Mouse (Mus musculus): ENCODE measurements around the gene Zbtb7b.

Zbtb7b gene

DNA sequence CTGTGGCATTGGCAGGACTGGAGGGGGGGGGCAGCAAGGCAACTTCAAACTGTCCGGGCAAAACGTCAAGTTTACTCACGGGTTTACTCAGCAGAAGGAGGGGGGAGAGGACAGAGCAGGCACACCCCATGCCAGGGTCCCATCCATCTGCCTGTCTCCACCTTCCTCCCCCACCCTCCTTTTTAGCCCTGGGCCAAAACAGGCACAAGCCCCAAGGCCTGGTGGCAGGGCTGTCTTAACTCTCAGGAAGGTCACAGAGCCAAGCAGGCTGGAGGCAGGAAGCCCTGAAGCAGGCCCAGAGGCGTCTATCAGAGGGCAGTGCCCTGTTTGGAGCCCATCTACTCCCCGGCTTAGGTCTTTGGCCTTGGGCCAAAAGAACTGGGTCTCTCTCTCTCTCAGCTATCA, 4.5 kb downstream of the Zbtb7b start:
- no peak for DNase-seq (ENCODE audit: low read depth, low spot score)

DNA sequence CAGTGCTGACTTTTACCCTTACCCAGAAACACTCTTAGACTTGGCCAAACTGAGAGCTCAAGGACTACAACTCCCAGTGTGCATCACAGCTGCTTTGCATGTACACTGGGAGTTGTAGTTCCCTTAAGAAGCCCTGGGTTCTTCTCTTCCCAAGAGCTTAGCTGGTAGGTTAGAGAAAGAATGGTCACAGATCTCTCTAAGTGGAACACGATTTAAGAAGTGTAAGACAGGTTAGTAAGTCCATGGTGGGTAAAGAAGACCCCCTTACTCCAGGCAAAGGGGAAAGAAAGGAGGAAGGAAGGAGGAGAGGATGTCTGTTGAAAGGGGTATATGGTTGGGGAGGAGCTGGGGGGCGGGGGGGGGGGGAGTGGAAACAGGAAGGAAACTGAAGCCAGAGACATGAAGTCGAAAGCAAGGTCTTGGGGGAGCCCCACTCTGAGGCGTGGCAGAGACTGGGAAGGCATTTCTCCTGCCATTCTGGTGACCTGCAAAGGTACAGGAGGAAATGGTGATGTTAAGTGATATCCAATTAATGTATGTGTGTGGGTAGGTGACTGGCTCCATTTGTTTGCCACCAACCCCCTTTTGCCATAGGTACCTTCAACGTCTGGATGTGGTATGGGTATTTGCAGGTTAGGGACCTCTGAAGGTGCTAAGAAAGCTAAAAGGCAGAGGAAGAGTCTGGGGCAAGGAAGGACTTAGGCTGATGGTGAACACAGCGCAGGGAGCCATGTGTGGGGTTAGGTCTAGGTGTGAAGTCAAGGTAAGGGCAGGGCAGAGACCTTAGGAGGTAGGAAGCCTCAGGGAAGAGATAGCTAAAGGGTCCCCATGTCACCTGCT, 5.5 kb downstream of the Zbtb7b start:
- DNase-seq (ENCODE audit: low read depth, low spot score): no peak

DNA sequence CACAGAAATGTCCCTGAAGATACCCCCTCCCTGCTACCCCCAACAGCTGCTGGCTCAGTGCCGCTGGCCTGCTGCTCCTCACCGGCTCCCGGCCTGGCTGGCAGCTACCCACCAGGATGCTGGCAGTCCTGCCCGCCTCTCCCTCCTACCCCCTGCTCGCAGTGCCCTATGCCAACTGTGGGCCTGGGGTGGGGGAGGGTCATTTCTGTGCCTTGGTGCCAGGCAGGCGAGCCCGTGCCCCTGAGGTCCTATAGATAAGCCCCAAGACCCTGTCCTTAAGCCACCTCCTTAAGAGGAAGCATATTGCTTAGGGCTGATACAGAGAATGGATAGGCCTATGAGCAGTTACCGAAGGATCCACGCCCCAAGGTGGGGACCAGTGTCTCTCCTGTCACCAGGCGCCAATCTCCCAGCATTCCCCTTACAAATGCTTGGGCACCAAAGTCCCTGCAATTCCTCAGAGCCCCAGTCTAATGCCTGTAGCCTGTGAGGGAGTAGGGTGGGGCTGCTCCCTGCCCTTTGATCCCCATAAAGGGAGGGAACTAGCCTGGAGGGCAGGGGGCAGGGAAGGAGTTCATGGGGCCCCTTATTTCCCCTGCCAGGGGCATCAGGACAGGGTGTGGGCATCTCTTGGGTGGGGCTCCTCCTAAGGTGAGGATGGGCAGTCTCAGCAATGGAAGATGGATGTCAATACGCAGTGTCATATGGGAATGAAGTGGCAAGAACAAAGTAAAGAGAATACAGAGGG, 6.3 kb downstream of the Zbtb7b start:
- no peak for DNase-seq (ENCODE audit: low read depth, low spot score)

DNA sequence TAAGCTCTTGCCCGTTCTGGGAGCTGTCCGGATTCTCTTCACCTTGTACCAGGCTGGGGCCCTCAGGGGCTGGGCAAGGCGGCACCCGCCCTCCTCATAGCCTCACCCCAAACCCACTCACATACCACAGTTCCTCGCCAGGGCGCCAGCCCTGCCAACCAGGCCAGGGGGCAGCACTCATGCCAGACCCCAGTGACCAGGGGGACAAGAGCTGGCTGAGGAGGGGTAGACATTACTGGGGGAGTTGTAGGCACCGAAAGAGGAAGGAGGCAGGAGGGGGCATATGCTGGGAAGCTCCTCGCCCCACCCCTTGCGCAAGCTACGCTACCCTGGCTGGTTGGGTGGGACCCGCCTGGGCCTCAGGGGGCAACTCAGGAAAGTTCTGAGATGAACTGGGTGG, 6.9 kb downstream of the Zbtb7b start:
- DNase-seq (ENCODE audit: low read depth, low spot score): no peak

DNA sequence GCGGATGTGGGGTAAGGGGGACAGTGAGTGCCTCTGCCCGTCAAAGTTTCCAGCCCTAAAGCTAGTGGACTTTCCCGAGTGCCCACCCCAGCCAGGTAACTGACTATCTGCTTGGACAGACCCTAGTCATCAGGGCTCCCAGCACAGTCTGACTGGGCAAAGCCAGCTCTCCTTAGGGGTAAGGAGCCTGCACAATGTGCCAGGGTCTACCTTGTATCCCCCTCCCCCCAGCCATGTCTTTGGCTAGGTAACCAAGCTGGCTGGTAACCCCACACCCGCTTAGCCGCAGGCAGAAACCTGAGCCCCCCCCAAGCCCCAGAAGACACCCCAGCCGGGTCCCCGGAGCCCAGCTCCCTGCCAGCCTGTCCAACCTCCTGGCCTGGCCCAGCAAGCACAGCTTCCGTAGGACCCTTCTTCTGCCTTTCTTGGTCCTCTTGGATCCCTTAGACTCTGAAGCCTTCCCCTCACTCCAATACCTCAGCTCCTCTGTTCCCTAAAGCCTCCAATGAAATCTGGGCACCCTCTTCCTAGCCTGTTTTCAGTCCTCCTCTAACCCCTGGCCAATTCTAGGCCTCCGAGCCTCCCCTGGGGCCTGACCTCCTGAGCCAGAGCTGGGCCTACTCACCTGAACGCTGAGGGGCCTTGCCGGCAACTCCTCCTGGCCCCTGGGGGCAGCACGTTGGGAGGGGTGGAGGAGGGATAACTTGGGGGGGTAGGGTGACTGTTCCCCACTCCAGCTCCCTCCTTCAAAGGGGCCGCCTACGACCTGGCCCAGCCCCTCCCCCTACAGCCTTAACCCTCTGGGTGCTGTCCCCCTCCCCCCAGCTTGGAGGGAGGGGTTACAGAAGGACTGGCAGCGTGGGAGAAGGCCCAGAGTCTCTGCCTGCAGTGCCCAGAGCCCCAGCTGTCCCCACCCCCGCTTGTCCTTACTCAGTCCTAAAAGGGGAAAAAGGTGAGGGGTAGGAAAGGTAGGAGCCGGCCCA, 7.8 kb downstream of the Zbtb7b start:
- DNase-seq (ENCODE audit: low read depth, low spot score): no peak

DNA sequence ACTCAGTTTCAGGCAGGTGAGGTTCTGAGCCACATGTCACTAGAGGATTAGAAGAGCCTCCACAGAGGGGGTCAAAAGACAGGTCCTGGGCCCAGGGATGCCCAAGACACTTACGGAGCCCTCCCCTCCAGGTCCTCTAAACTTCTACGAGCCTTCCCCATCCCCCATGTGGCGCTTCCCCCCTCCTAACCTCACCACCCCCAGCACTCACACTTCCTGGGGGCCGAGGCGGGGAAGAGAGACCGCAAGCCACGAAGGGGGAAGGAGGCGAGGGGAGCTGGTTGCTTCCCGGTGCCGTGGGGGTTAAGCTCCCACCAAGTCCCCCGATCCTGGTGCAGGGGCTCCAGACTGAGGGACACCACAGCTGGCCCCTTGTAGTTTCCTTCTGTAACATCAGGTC, 9.1 kb downstream of the Zbtb7b start:
- DNase-seq (ENCODE audit: low read depth, low spot score): no peak

DNA sequence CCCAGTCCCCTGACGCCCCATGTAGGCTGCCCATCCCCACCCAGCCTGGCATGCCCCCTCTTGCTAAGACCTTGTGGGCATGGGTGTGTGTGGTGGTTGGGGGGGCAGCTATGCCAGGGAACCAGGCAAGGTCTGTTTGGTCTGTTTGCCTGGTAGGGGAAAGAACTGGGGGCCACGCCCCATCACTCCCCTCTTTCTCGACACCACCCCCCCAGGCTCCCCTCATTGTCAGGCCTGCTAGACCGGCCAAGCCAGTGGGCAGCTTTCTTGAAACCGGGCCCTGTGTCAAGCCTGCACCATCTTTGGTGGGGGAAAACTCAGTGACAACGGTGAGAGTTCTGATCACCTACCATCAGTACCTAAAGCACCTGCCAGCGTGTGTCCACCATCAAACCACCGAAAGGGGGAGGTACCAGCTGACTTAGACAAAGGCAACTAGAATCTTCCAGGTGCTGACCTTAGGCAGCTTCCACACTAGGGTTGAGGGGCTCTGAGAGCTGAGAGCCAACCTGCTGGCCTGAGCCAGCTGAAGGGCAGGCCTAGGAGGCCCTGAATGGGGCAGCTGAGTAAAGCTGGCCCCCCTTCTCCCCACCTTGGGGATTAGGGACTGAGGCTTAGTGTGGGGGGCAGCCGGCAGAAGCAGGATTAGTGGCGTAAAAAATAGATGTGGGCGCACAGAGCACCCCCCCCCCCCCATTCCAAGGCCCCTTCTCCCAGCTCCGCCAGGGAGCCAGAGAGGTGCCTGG, 10.1 kb downstream of the Zbtb7b start:
- DNase-seq (ENCODE audit: low read depth, low spot score): no peak

DNA sequence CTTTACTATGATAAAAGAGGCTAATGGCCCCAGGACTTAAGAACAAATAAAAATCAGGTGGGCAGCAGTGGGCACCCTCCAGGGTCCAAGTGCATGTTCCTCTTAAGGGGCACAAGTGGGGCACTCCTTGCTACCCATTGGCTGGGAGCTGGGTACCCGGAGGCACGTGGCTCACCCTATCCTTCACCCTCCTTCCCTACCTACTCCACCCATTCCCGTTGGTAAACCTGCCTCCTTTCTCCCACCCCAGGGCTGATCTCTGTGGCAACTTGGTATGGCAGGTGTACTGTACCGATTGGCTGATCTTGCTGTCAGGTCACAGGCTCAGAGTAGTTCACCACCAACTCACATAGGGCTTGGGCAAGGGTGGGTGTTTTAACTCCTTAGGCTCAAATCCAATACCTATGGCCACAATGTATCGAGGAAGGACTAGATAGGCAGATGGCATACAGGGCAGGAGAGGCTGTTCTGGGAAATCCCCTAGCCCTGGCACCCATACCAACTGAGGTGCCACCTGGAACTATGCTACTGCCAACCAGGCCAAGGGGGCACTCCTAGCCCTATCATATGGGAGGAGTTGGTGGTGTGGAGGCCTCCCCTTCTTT, 10.8 kb downstream of the Zbtb7b start:
- no peak for DNase-seq (ENCODE audit: low read depth, low spot score)

DNA sequence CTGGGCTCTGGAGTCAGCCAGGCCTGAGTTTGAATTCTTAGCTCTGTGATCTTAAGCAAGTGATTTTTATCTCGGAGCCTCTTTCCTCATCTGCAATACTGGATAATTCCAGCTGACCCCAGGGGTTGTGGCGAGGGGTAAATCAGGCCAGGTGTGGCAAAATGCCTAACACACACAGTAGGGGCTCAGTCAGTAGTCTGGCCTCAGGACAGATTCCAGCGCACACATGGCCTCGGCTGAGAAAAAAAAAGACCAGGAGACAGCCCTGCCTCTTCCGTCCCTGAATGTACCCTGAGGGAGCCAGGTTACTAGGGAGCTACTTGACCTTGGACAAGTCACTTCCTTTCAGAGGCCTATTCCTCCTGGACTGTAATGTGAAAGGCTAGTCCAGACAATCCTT, 11.6 kb downstream of the Zbtb7b start:
- DNase-seq (ENCODE audit: low read depth, low spot score): no peak

DNA sequence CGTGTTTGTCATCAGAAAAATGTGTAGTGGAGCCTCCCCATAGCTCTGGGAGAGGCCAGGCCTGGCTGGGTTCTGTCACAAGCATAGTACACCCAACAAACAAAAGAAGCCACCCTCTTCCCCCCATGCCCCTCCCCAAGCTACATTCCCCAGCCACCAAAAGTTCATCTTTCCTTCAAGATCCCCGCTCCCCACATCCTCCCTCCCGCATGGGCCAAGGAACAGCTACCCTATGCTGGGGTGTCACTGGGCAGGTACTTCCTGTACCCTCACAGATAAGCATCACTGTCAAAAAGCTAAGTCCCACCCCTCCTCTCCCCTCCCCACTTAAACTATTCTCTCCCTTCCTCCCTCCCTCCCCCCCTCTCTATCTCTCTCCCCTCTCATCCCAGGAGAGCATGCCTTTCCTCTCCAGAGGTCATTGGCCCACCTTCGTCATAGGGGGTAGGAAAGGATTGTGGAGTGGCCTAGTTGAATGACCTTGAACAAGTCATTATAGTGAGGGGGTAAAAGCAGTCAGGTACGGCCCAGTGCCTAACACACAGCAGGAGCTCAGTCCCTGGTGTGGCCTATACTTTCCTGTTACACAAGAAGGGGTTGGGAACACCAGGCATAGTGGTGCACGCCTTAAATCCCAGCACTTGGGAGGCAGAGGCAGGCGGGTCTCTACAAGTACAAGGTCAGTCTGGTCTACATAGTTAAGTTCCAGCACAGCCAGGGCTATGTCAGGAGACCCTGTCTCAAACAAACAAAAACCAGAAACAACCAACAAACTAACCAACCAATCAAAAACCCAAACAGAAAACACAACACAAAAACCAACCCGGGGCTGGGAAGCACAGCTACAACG, 12.3 kb downstream of the Zbtb7b start:
- DNase-seq (ENCODE audit: low read depth, low spot score): no peak

DNA sequence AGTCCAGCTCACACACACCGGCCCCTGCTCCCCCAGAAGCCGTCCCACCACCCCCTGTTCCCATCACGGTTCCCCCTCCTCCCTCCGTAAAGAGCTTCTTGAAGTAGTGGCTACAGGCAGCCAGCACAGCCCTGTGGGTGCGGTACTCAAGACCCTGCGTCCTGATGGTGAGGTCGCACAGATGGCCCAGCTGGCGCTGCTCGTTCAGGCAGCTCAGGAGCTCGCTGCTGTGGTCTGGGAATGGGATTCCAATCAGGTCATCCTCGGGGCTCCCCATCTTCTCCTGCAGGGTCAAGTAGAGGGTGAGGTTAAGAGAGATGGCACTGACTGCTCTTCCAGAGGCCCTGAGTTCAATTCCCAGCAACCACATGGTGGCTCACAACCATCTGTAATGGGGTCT, 13.3 kb downstream of the Zbtb7b start:
- DNase-seq (ENCODE audit: low read depth, low spot score): no peak

DNA sequence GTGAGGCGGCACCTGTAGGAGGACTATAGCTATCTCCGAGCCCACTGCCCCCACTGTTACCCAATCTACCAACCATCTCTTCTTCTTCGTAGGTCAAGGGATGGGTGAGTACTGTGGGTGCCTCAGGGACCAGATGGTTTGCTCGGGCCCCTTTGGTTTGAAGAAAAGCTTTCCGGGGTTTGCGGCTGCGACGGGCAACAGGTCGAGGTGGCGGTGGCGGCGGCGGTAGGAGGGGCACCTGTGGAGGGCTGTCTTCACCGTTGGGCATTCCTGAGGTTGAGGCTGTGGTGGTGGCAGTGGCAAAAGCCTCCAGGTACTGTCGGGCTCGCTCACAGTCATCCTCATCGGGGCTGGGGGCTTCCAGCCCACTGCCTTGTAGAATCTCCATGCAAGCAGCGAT, 13.9 kb downstream of the Zbtb7b start:
- no peak for DNase-seq (ENCODE audit: low read depth, low spot score)

DNA sequence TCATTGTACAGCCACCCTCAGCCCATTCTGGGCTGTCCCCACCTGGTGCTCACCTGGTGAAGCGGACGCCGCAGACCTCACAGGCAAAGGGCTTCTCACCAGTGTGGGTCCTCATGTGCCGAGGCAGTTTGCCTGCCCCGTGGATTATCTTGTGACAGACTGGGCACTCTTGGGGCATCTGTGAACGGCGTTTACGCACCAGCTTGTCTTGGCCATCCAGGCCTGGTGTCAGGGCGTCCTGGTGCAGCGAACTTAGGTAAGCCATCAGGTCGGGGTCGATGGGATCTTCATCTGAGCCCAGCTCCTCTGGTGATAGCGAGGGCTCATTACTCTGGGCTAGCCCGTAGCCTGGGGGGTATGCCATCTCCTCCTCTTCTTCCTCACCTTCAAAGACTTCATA, 14.3 kb downstream of the Zbtb7b start:
- no peak for DNase-seq (ENCODE audit: low read depth, low spot score)

DNA sequence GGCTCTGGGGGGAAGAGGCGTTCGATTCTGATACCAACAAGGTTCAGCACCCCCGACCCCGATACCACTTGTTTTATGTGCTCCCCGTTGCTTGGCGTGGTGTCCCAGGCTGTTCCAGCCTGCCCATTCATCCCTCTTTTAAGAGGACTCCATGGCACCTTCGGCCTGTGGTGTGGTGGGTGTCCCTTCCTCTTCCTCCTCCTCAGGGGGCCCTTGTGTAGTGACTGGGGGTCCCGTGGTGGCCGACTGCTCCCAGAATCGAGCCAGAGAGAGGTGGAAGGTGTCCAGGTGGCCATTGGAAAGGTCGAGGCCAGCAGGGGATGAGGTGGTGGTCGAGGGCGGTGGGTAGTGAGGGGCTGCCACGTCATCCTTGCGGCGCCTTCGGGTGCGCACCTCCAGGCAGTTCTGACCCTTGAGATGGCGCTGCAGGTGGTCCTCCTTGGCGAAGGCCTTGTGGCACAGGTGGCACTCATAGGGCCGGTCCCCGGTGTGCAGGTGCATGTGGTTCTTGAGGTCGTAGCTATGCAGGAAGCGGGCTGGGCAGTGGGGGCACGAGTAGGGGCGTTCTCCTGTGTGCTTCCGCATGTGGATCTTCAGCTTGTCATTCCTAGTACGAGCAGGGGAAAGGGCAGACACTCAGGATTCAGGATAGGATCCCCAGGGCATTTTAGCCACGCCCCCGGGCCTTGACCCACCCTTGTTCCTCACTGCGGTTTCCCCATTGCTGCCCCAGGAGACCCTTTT, 15.0 kb downstream of the Zbtb7b start:
- DNase-seq (ENCODE audit: low read depth, low spot score): no peak

DNA sequence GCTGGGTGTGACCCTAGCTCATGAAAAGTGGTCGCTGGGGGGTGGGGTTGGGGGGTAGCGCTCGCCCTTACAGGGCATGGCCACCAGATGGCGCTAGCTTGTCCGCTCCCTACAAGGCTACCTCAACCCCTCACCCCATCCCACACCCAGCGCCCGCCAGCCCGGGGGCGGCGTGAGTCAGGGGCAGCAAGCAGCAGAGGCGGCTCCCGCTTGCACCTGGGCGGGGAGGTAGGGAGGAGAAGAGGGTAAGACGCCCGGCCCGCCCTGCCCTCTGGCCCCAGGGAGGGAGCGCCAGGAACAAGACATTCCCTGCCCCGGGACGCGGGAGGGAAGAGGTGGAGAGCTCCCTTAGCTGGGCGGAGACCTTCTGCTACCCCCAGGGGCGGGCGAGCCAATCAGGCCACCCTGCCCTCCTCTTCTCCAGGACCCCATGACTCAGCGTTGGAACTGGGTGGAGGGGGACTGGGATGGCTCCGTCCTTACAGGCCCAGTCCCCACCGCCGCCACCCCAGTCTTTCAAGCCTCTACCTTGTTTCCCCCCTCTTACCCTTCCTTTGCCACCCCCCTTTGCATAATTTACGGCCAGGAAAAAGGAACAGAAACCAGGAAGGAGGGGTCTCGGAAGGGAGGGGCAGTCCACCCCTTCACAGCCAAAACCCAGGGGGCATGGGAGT, 16.0 kb downstream of the Zbtb7b start:
- no peak for DNase-seq (ENCODE audit: low read depth, low spot score)

DNA sequence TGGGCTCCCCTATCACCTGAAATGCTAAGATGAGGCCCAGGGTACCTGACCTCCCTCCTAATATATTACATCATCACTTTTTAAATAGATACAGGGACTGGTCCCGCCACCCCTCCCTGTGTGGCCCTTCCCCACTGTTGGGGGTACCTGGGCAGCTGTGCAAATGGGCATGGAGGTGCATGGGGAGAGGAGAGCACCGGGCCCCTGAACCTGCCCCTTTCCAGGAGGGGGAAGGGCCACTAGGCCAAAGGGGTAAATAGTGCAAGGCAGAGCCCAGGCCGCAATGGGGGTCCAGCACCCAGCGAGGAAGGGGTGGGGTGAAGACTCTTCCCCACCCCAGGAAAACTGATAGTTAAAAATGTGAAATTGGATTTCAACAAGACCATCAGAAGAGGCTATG, 16.7 kb downstream of the Zbtb7b start:
- DNase-seq (ENCODE audit: low read depth, low spot score): no peak

DNA sequence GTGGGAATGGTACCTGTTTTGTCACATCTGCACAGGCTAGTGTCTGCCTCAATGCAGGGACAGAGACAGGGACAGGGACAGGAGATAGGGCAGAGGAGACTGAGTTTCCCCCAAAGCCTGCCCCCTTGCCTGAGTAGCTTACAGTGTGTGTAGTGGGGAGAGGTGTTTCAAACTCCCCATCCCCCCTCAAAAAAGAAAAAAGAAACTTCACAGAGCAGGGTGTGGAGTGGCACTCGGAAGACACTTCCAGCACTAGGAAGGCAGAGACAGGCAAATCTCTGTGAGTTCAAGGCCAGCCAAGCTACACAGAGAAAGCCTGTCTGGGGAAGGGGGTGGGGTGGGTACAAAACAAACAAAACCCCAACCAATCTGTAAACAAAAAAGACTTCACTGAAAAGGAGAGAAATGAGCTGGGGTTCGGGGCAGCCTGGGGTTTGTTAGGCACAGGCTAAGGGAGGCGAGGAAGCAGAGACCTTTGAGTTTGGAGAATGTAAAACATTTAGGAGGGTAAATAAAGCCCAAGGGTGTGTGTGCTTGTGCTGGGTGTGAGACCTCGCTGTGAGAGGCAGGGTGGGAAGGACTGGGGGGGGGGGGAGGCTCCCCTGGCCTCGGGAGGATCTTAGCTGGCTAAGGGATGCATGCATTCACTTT, 20.9 kb downstream of the Zbtb7b start:
- DNase-seq (ENCODE audit: low read depth, low spot score): no peak

DNA sequence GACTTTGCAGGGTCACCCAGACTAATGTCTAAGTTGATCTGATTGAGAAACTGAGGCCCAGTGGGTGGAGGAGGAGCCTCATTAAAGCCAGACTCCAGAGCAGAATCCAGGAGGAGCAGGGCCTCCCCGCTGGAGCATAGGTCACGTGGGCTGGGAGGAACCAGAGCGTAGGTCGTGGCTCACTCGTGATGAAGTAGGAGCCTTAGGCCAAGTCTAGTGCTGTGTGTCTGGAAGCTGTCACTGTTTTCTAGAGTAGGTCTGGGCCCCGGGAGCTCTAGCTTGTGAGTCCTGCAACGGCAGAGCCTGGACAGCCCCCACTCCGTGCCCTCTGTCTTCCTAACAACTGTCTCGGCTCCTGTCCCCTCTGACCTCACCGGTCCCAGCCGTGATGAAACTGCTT, 27.2 kb downstream of the Zbtb7b start:
- no peak for DNase-seq (ENCODE audit: low read depth, low spot score)
